Mouse (Mus musculus) megakaryocyte, embryonic 14.5 days (primary cell): ENCODE measurements around the gene Eefsec.

Experiments
- FLI1 ChIP-seq: IDR thresholded peaks from 2 replicates; pipeline ENCODE4 v1.6.1; 2012; ENCODE audit warnings: low read length, inconsistent platforms, mixed read lengths
- GATA1 ChIP-seq: IDR thresholded peaks from 3 replicates; pipeline ENCODE4 v1.6.1; 2012; ENCODE audit warnings: mixed read lengths, low read length, inconsistent platforms, borderline replicate concordance

DNA sequence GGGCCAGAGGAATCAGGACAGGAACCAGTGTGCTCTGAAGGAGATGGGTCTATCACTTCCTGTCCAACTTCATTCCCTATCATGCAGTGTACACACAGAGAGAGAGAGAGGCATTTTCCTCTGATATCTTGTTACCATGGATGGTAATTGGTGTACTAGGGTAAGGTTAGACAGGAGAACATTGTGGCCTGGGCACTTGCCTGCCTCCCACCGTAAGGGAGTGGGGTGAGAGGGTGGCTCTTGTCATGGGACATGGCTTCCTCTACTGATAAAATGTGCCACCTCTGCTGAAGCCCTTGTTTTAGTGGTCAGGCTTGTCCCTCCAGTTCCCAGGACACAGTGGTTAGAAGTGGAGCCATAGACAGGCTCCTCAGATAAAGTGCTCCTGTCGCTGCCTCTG, 178.4 kb downstream of the Eefsec start:
- no peak for TF ChIP-seq GATA1
- TF ChIP-seq FLI1 = no peak
